Mouse (Mus musculus) cerebellum, adult 9-10 months (tissue): ENCODE results near the gene S1pr1.

ENCODE experiments used
- DNase-seq: peaks from one replicate; pipeline ENCODE4 v3.0.0; 2022

Gene S1pr1

DNA sequence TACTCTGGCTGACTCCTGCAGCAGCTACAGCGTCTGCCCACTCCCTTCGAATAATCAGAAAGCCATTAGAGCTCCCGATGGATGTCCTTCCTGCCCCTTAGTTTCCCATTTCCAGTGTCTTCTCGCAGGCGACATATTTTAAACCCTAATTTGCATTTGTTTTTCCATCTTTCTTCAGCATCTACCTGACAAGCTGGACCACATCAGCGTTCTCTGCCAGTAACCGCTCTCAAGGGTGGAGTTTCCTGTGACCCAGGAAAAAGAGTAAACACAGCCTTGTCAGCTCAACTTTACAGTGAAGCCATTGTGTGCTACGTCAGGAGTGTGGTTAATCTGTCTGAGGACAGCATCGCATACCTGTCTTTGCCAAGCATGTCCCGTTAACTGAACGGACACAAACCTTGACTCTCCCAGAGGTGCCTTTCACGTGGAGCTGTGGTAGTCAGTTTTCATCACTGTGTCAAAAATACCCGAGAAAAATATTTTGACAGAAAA lies 41.2 kb downstream of the S1pr1 start:
- no peak for DNase-seq

GRCm38 (mm10) chr3:115672965-115673662 lies 41.8 kb downstream of the S1pr1 start:
- DNase-seq: no peak

- no peak for DNase-seq
These were observed 45.6 kb downstream of the S1pr1 start for GRCm38 (mm10) chr3:115669230-115669629.

DNA sequence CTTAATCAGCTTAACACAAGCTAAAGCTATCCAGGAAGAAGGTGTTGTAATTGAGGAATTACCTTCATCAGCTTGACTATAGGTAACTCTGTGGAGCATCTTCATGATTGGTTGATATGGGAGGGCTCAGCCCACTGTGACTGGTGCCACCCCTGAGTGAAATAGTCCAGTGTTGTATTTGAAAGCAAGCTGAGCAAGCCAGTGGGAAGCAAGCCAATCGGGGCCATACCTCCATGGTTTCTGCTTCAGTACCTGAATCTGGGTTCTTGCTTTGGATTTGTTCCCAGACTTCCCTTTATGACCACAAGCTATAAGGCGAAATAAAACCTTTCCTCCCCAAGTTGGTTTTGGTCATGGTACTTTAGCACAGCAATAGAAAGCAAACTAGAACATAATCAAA lies 47.7 kb downstream of the S1pr1 start:
- DNase-seq: no peak

- no peak for DNase-seq
These were observed 48.3 kb downstream of the S1pr1 start for GRCm38 (mm10) chr3:115666547-115666946.

DNA sequence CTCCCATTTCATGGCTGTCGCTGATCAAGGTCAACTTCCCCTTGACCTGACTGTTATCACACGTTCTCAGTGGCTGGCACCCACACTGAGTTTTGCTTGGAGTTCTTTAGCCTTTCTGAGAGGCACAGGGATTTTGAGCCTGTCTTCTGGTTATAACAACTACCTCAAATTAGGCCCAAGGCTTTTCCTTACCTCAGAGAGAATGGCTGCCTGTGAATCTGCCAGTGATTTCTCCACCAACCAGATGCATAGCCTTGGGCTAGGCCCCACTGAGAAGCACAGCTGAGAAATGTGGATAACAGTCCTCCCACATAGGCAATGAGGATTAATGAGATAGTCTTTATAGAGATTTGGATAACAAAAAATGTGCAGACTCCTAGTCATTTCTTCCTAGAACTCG lies 50.4 kb downstream of the S1pr1 start:
- no peak for DNase-seq

- peak; percentile 16 for DNase-seq
These were observed 54.0 kb downstream of the S1pr1 start for GRCm38 (mm10) chr3:115660701-115661460.
